Mouse (Mus musculus): ENCODE measurements around the gene Mfsd4a. TPM values are rescaled to one million over a fixed set of nuclear protein-coding genes. Genes with fewer than 3 reads are reported as not detected.

Mfsd4a gene
- polyA plus RNA-seq, 1 experiment from 2014 or later: 19.7 TPM

- Histone ChIP-seq H3K4me1 (ENCODE audit: control insufficient read depth, insufficient read depth, low read length) (peaks cover 5% of the 10 kb centered on the region; the same call in 1 of the 2 replicates), H3K36me3 (ENCODE audit: control insufficient read depth, insufficient read depth, low read length) (peaks cover 11% of the 10 kb centered on the region; the same call in 1 of the 2 replicates), H3K27me3 (ENCODE audit: control insufficient read depth, insufficient read depth, low read length) (no peaks in the 10 kb centered on the region), H3K9me3 (ENCODE audit: control insufficient read depth, low read length) (no peaks in the 10 kb centered on the region), H3K4me3 (ENCODE audit: low read length) (no peak overlapping the region), H3K4me2 (replicated peaks; ENCODE audit: low read depth, low read length) (no peak overlapping the region), H3K27ac (ENCODE audit: low read depth, low read length) (no peak overlapping the region), H3K9ac (ENCODE audit: low read depth, low read length) (no peak overlapping the region)
- no peak for ATAC-seq (ENCODE audit: low FRiP score, low TSS enrichment)
- WGBS: 78% methylated on average over 3 of the region's 3 CpGs
Measured at GRCm38 (mm10) chr1:132037746-132038145, 30.1 kb downstream of the Mfsd4a start.

GRCm38 (mm10) chr1:132032172-132032571 lies 35.7 kb downstream of the Mfsd4a start:
- 91% methylated on average over 7 of the region's 7 CpGs for WGBS
- no peak overlapping the region for H3K4me3 ChIP-seq (ENCODE audit: low read length)
- no peaks in the 10 kb centered on the region for H3K4me1 ChIP-seq (ENCODE audit: control insufficient read depth, insufficient read depth, low read length)
- H3K27ac ChIP-seq (ENCODE audit: low read depth, low read length): no peak overlapping the region
- no peaks in the 10 kb centered on the region for H3K9me3 ChIP-seq (ENCODE audit: control insufficient read depth, low read length)
- H3K9ac ChIP-seq (ENCODE audit: low read depth, low read length): no peak overlapping the region
- ATAC-seq (ENCODE audit: low FRiP score, low TSS enrichment): no peak
- no peaks in the 10 kb centered on the region for H3K27me3 ChIP-seq (ENCODE audit: control insufficient read depth, insufficient read depth, low read length)
- no peak overlapping the region for H3K4me2 ChIP-seq (replicated peaks; ENCODE audit: low read depth, low read length)
- H3K36me3 ChIP-seq (ENCODE audit: control insufficient read depth, insufficient read depth, low read length): peaks cover 34% of the 10 kb centered on the region

GRCm38 (mm10) chr1:132030574-132030973 lies 37.3 kb downstream of the Mfsd4a start:
- no peak overlapping the region for H3K9ac ChIP-seq (ENCODE audit: low read depth, low read length)
- peaks cover 43% of the 10 kb centered on the region for H3K36me3 ChIP-seq (ENCODE audit: control insufficient read depth, insufficient read depth, low read length)

GRCm38 (mm10) chr1:132028413-132028812 lies 39.4 kb downstream of the Mfsd4a start:
- no peak for ATAC-seq (ENCODE audit: low FRiP score, low TSS enrichment)
- no peak overlapping the region for H3K4me3 ChIP-seq (ENCODE audit: low read length)
- WGBS: 95% methylated on average over 9 of the region's 9 CpGs
- H3K9ac ChIP-seq (ENCODE audit: low read depth, low read length): no peak overlapping the region
- H3K36me3 ChIP-seq (ENCODE audit: control insufficient read depth, insufficient read depth, low read length): peaks cover 56% of the 10 kb centered on the region
- no peaks in the 10 kb centered on the region for H3K9me3 ChIP-seq (ENCODE audit: control insufficient read depth, low read length)
- no peaks in the 10 kb centered on the region for H3K27me3 ChIP-seq (ENCODE audit: control insufficient read depth, insufficient read depth, low read length)
- H3K27ac ChIP-seq (ENCODE audit: low read depth, low read length): no peak overlapping the region
- no peaks in the 10 kb centered on the region for H3K4me1 ChIP-seq (ENCODE audit: control insufficient read depth, insufficient read depth, low read length)
- no peak overlapping the region for H3K4me2 ChIP-seq (replicated peaks; ENCODE audit: low read depth, low read length)

More at GRCm38 (mm10) chr1:132030574-132030973, 37.3 kb downstream of the Mfsd4a start:
- no peak overlapping the region for H3K4me3 ChIP-seq (ENCODE audit: low read length)
- no peaks in the 10 kb centered on the region for H3K9me3 ChIP-seq (ENCODE audit: control insufficient read depth, low read length)
- WGBS: 68% methylated on average over 2 of the region's 2 CpGs
- no peaks in the 10 kb centered on the region for H3K27me3 ChIP-seq (ENCODE audit: control insufficient read depth, insufficient read depth, low read length)
- H3K27ac ChIP-seq (ENCODE audit: low read depth, low read length): no peak overlapping the region
- ATAC-seq (ENCODE audit: low FRiP score, low TSS enrichment): no peak
- H3K4me2 ChIP-seq (replicated peaks; ENCODE audit: low read depth, low read length): no peak overlapping the region
- no peaks in the 10 kb centered on the region for H3K4me1 ChIP-seq (ENCODE audit: control insufficient read depth, insufficient read depth, low read length)

- Histone ChIP-seq H3K36me3 (ENCODE audit: control insufficient read depth, insufficient read depth, low read length) (peaks cover 57% of the 10 kb centered on the region), H3K9ac (ENCODE audit: low read depth, low read length) (no peak overlapping the region), H3K4me2 (replicated peaks; ENCODE audit: low read depth, low read length) (no peak overlapping the region), H3K4me1 (ENCODE audit: control insufficient read depth, insufficient read depth, low read length) (no peaks in the 10 kb centered on the region), H3K9me3 (ENCODE audit: control insufficient read depth, low read length) (no peaks in the 10 kb centered on the region), H3K27ac (ENCODE audit: low read depth, low read length) (no peak overlapping the region), H3K27me3 (ENCODE audit: control insufficient read depth, insufficient read depth, low read length) (no peaks in the 10 kb centered on the region), H3K4me3 (ENCODE audit: low read length) (no peak overlapping the region)
- no peak for ATAC-seq (ENCODE audit: low FRiP score, low TSS enrichment)
- 88% methylated on average over 5 of the region's 5 CpGs for WGBS
Measured at GRCm38 (mm10) chr1:132027978-132028377, 39.9 kb downstream of the Mfsd4a start.

- no peaks in the 10 kb centered on the region for H3K9me3 ChIP-seq (ENCODE audit: control insufficient read depth, low read length)
- H3K27me3 ChIP-seq (ENCODE audit: control insufficient read depth, insufficient read depth, low read length): no peaks in the 10 kb centered on the region
- H3K4me3 ChIP-seq (ENCODE audit: low read length): no peak overlapping the region
- peaks cover 55% of the 10 kb centered on the region for H3K36me3 ChIP-seq (ENCODE audit: control insufficient read depth, insufficient read depth, low read length)
- 91% methylated on average over 11 of the region's 11 CpGs for WGBS
- H3K9ac ChIP-seq (ENCODE audit: low read depth, low read length): no peak overlapping the region
- H3K4me1 ChIP-seq (ENCODE audit: control insufficient read depth, insufficient read depth, low read length): no peaks in the 10 kb centered on the region
- no peak overlapping the region for H3K27ac ChIP-seq (ENCODE audit: low read depth, low read length)
- no peak for ATAC-seq (ENCODE audit: low FRiP score, low TSS enrichment)
- H3K4me2 ChIP-seq (replicated peaks; ENCODE audit: low read depth, low read length): no peak overlapping the region
Measured at GRCm38 (mm10) chr1:132026925-132027646, 40.8 kb downstream of the Mfsd4a start.

GRCm38 (mm10) chr1:132022107-132022506 lies 45.8 kb downstream of the Mfsd4a start:
- WGBS: 85% methylated on average over 3 of the region's 3 CpGs
- no peak for ATAC-seq (ENCODE audit: low FRiP score, low TSS enrichment)

GRCm38 (mm10) chr1:132019876-132020275 lies 48.0 kb downstream of the Mfsd4a start:
- no peak for ATAC-seq (ENCODE audit: low FRiP score, low TSS enrichment)
- Histone ChIP-seq H3K27ac (ENCODE audit: low read depth, low read length) (no peak overlapping the region), H3K4me3 (ENCODE audit: low read length) (no peak overlapping the region), H3K9me3 (ENCODE audit: control insufficient read depth, low read length) (no peaks in the 10 kb centered on the region), H3K27me3 (ENCODE audit: control insufficient read depth, insufficient read depth, low read length) (no peaks in the 10 kb centered on the region), H3K9ac (ENCODE audit: low read depth, low read length) (no peak overlapping the region), H3K4me2 (replicated peaks; ENCODE audit: low read depth, low read length) (no peak overlapping the region), H3K36me3 (ENCODE audit: control insufficient read depth, insufficient read depth, low read length) (peaks cover 83% of the 10 kb centered on the region), H3K4me1 (ENCODE audit: control insufficient read depth, insufficient read depth, low read length) (no peaks in the 10 kb centered on the region)
- 87% methylated on average over 7 of the region's 7 CpGs for WGBS

More at GRCm38 (mm10) chr1:132022107-132022506, 45.8 kb downstream of the Mfsd4a start:
- H3K4me3 ChIP-seq (ENCODE audit: low read length): no peak overlapping the region
- no peaks in the 10 kb centered on the region for H3K4me1 ChIP-seq (ENCODE audit: control insufficient read depth, insufficient read depth, low read length)
- H3K4me2 ChIP-seq (replicated peaks; ENCODE audit: low read depth, low read length): no peak overlapping the region
- H3K27me3 ChIP-seq (ENCODE audit: control insufficient read depth, insufficient read depth, low read length): no peaks in the 10 kb centered on the region
- no peaks in the 10 kb centered on the region for H3K9me3 ChIP-seq (ENCODE audit: control insufficient read depth, low read length)
- no peak overlapping the region for H3K27ac ChIP-seq (ENCODE audit: low read depth, low read length)
- peaks cover 82% of the 10 kb centered on the region for H3K36me3 ChIP-seq (ENCODE audit: control insufficient read depth, insufficient read depth, low read length)
- no peak overlapping the region for H3K9ac ChIP-seq (ENCODE audit: low read depth, low read length)

GRCm38 (mm10) chr1:132016691-132017090 lies 51.2 kb downstream of the Mfsd4a start:
- WGBS: 100% methylated on average over 1 of the region's 1 CpGs
- Histone ChIP-seq H3K4me1 (ENCODE audit: control insufficient read depth, insufficient read depth, low read length) (no peaks in the 10 kb centered on the region), H3K27me3 (ENCODE audit: control insufficient read depth, insufficient read depth, low read length) (no peaks in the 10 kb centered on the region), H3K9ac (ENCODE audit: low read depth, low read length) (no peak overlapping the region), H3K4me3 (ENCODE audit: low read length) (no peak overlapping the region), H3K4me2 (replicated peaks; ENCODE audit: low read depth, low read length) (no peak overlapping the region), H3K27ac (ENCODE audit: low read depth, low read length) (no peak overlapping the region), H3K36me3 (ENCODE audit: control insufficient read depth, insufficient read depth, low read length) (peaks cover 62% of the 10 kb centered on the region), H3K9me3 (ENCODE audit: control insufficient read depth, low read length) (no peaks in the 10 kb centered on the region)
- no peak for ATAC-seq (ENCODE audit: low FRiP score, low TSS enrichment)

Data from kidney, embryonic 14.5 days (tissue).